Mouse (Mus musculus) mouse embryonic stem cell (cell line): ENCODE data around the gene Gm13420.
"Not testable (repeated sequence)": the region's sequence is repeated elsewhere in the genome, so short reads cannot be mapped to it uniquely, and the experiment has no call there.

Source experiments
- in situ Hi-C, 2 experiments: fragments of 300-500 bp; cut with MboI; formaldehyde crosslinking; loops; 1 replicate in 1 of 2; 3 replicates in 1 of 2; pipeline ENCODE4 v1.14.3; 2019 to 2020; ENCODE audit warnings: low sequenced_read_pairs in 2 of 2, low pct_unique_long_range_greater_than_20kb in 1 of 2, mixed read lengths in 1 of 2; ENCODE audit not compliant: unreplicated experiment in 1 of 2

The Gm13420 gene

GRCm38 (mm10) chr2:29744256-29744655, 7.2 kb downstream of the Gm13420 start:
- in situ Hi-C loops = no loop called here

DNA sequence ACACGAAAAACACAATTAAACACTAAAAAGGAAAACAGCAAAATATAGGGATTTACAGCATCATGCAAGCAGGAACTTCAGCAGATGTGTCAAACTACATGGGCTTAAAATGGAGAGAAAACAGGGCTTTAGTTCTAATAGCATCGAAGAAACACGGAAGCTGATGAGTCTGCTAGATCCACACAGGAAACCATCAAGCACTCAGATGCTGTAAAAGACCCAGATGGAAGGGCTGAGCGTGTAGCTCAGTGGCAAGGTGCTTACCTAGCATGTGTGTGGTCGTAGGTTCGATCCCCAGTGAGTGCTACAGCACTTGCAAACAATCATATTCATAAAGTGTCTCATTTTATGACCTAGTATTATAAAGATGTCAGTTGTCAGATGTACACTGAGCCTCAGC, 10.3 kb downstream of the Gm13420 start:
- in situ Hi-C loops = no loop called here

DNA sequence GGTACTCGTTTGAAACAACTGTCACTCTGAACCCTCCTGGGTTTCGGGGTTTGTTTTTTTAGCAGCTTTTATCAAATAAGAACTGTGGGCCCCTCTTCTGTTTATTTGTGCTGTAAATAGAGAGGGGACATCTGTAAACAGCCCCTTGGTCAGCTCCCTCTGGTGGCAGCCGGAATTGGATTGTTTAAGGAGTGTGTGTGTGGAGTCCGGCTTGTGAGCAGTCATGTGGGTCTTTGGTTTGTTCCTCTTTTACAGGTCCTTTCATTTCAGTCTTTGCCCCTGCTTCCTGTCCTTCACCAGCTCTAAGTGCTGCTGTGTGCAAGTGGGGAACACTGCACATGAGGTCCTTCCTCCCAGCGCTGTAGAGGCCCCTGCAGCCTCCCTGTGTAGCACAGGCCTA, 12.1 kb downstream of the Gm13420 start:
- in situ Hi-C loops = no loop called here

DNA sequence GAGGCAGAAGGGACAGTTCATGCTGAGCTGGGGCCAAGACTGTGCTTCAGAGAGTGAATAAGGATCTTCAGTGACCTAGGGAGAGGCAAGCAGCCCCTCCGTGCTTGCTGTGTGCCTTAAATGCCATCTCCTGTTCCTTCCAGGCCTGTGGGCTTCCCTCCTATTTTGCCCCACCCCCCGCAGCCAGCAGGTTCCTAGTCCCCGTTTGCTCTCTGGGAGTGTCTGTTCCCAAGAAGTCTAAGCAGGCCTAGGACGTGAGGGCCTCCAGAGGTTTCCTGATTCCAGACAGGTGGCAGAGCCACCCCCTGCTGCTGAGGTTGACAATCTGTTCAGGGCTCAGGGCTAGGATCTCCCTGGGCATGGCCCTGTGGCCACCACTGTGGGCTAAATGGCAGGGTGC, 12.7 kb downstream of the Gm13420 start:
- in situ Hi-C loops = no loop called here

GRCm38 (mm10) chr2:29737209-29737925, 14.1 kb downstream of the Gm13420 start:
- in situ Hi-C loops = no loop called here

DNA sequence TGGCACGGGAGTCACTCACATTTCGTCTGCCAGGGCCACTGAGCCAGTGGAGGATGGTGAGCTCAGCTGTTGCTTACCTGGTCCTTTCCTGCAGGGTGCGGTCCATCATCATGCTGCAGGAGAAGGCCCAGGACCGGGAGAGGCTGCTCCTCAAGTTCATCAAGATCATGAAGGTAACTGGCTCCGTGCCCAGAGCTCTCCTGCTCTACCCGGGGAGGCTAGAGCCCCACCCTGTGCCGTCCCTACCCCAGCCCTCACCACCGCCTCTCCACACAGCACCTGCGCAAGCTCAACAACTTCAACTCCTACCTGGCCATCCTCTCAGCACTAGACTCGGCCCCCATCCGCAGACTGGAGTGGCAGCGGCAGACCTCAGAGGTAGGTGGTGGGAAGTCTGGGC, 15.8 kb downstream of the Gm13420 start:
- in situ Hi-C loops = no loop called here

- in situ Hi-C loops = no loop called here
Measured at GRCm38 (mm10) chr2:29733348-29733747, 18.1 kb downstream of the Gm13420 start.

GRCm38 (mm10) chr2:29732559-29732958, 18.9 kb downstream of the Gm13420 start:
- in situ Hi-C loops = no loop called here

DNA sequence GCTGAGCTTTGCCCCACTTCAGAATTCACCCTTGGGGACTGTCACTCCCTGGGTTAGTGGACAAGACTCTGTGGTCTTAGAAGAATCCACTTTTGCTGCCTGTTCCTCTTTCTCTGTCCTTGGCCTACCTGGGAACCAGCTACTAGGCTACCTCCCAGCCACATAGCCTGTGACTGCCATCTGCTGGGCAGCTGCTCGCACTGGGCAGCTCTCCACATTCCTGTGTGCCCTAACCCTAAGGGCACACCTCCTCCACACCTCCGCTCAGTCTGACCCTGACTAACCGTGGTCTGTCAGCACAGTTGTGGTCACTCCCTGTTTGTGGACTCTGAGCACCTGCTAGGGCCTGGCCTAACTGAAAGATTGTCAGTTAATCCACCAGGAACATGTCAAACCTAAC, 19.9 kb downstream of the Gm13420 start:
- in situ Hi-C loops = no loop called here

DNA sequence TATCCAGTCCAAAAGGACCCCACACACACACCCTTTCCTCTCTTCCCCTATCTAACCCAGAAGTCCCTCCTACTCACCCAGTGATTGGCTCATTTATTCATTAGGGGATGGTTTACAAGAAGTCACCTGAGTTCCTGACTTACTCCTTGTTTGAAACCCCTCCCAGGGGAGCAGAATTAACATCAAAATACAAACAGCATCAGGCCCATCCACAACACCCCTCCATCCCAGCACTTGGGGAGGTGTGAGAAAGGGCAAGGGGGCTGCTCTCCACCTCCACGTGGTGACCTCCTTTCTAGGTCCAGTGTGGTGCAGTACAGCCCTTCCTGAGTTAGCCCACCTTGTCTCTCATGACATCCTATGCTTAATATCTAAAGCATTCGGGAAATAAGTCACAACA, 22.0 kb downstream of the Gm13420 start:
- in situ Hi-C loops = no loop called here

DNA sequence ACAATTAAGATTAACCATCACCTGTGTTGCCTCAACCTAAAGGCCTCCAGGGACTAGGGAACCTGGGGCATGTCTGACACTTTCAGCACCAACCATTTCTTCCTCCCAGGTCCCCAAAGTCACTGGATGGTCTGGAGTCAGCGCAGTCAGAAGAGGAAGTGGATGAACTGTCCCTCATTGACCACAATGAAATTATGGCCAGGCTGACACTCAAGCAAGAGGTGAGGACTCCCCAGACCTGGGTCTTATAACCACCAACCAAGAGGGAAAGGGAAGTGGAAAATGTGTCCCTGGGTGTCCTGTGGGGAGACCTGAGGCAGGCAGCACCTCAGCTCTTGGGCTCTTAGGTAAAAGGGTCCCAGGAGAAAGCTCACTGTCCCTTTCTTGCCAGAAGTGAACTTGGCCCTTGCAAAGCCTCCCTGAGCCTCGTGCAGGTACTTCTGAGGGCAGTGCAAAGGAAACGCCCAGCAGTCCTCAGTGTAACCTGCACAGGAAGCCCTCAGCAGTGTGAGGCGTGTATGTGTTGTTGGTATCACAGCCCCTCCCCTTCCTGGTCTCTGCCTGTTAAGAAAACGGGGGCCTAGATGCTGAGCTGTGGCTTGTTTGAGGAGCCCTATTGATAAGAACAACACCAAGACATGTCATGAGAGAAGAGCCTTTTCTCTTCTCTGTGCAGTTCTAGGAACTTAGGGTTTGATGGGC, 26.7 kb downstream of the Gm13420 start:
- in situ Hi-C loops = no loop called here

DNA sequence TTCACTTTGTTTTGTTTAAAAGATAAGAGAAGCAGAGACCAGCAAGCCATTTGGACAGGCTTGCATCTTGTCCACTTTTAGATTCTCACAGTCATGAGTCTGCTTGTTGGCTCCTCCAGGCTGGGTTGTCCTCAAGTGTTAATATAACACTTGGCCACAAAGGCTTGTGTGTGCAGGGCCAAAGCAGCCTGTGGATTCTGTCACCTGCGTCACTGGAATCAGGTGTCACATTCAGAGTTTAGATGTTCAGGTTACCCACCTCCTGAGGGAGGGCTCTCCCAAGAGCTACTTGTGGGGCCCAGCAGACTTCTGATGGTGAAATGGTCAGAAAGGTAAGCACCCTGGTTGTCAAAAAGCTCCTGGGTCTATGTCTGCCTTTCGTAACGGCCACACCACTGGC, 28.4 kb downstream of the Gm13420 start:
- in situ Hi-C loops = no loop called here

DNA sequence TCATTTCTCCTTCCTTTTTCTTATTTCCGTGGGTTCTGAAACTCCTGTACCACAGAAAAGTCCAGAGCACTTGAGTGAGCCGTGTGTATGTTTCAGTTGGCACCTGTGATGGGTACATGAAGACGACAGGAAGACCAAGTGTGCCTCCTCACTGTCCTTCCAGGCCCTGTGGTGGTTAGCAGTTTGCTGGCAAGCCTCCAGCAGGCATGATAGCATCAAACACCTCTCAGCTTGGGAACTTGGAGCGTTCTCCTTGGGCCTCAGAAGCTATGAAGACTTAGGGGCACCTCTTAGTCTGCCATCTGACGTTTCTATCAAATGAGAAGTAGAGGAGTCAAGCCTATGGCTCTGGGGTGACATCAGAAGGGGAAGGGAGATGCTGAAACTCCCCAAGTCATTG, 32.9 kb downstream of the Gm13420 start:
- in situ Hi-C loops = no loop called here

DNA sequence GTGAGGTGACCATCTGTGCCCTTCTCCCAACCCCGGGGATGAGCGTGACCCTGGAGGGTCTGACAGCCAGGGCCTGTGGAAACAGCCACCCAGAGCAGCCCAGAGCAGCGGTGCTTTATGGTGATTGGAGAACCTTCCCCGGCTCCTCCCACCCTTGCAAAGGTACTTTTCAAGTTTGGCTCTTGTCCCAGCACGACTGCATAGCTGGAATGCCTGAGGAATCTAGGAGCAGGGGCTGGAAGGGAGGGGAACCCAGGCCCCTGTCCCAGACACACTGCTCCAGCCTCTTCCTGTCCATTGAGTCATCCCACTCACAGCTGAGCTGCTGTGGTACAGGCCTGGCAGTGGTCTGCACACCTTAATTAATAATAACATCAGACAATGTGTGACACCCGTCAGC, 34.8 kb downstream of the Gm13420 start:
- in situ Hi-C loops = no loop called here

DNA sequence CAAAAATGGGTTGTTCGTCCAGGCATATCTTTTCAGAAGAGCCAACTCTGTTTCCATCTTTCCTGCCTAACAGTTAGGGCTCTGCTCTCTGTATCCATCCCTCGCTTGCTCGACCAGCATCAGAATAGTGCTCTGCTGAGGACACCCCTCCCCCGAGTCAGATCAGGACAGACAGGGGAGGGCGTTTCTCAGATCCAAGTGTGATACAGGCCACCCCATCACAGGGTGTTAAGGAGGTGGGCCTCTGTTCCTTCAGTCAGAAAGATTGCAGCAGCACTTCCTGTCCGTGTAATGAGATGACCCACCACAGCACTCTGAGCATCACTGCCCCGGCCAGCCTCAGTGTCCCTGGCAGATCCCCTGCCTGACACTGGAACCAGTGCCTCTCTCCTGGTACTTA, 35.3 kb downstream of the Gm13420 start:
- in situ Hi-C loops = no loop called here

DNA sequence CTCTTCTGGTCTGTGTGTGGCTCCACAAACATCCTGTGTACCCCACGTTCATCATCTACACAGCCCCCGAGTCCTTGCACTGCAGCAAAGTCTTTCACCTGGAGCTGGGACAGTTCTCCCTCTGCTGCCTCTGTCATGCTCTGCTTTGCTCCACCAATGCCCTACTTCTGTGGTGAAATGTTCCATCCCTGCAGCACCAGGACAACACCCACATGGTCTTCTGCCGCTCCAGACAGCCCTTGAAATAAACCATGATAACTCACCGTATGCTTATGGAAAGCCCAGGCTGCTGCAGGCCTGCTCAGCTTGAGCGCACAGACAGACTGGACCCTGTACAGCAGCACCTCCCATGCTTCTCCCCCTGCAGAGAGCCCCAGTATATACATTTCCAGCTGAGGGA, 37.4 kb downstream of the Gm13420 start:
- in situ Hi-C loops = no loop called here

DNA sequence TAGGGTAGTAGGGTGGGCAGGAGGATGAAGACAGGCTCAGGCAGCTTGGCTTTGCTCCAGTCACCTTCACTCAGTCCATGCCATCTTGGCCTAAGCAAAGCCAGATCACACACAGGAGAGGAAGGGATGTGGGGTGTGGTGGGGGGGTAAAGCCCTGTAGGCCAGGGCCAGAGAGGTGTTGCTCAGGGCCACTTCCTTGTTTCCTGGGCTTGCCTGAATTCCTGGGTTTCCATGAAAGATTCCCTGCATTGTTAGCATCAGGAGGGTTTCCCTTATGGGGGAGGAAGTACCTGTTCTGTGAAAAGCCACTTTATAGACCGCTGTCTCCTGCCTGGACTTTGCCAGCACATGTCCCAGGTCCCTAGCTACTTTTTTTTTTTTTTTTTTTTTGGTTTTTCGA, 38.0 kb downstream of the Gm13420 start:
- in situ Hi-C loops = no loop called here

DNA sequence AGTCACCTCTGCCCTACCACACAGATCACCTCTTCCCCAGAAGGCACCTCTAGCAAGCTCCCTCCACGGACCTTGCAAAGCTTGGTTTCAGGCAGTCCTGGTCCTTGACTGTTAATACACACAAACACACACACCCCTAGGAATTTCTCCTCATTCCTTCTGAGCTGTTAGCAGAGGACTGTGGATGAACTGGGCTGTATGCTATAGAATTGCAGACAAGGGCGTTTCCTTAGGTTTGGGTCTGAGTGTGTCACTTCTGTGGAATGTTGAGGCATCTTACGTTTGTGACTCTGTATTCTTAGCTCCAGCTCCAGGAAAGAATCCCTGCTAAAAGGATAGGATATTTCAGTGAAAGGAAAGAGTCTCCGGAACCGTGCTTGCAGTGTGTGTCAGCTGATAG, 39.6 kb downstream of the Gm13420 start:
- in situ Hi-C loops = no loop called here

- in situ Hi-C loops = no loop called here
Measured at GRCm38 (mm10) chr2:29711038-29711437, 40.4 kb downstream of the Gm13420 start.

GRCm38 (mm10) chr2:29708209-29708608, 43.3 kb downstream of the Gm13420 start:
- in situ Hi-C loops = not testable (repeated sequence)
